Mouse (Mus musculus): ENCODE measurements around the gene Clp1. TPM values are rescaled to one million over a fixed set of nuclear protein-coding genes. Genes with fewer than 3 reads are reported as not detected.
"Not testable (repeated sequence)": the region's sequence is repeated elsewhere in the genome, so short reads cannot be mapped to it uniquely, and the experiment has no call there.

Gene Clp1
- polyA plus RNA-seq, 1 experiment from 2014 or later = 19.3 TPM

DNA sequence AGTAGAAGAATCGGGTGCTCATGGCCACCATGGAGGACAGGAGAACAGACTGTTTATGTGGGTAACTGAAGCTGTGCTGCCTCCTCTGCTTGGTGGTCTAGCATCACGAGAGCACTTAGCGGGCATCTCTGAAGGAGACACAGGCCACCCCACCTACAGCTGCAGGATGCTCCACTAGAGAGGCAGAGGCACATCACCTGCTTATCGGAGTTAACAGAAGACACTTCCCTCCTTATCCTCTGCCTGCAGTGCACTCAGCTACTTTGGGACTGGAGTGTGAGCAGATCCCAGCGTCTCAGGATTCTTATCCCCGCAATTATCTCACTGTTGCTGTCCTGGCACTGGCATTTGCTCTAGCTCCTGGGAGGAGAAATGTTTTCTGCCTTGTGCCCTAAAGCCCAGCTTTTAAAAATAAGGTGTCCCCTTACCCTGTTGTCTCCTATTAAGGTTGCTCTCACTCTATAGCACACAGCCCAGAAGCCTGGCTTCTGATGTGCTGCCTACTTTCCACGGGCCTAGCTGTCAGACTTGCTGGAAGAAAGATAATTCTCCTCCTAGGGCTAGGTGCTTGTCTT is 8.3 kb upstream of the Clp1 start:
- 0 out of 2 replicates have a peak overlapping the region, but pooled peaks have one; percentile 8 for H3K4me2 ChIP-seq (replicated peaks; ENCODE audit: low read depth, low read length)
- H3K9ac ChIP-seq (replicated peaks; ENCODE audit: low read depth) = no peak overlapping the region
- peaks cover 10% of the 10 kb centered on the region; the same call in 1 of the 2 replicates for H3K4me1 ChIP-seq (ENCODE audit: insufficient read depth, low read depth, low read length)
- TF ChIP-seq CTCF (IDR thresholded peaks at IDR 0.05) (no peak), EP300 (IDR thresholded peaks at IDR 0.05) (no peak)
- H3K27me3 ChIP-seq (replicated peaks; ENCODE audit: insufficient read depth, low read length) = 0 out of 2 replicates have a peak, but pooled peaks cover 11% of the 10 kb centered on the region
- H3K9me3 ChIP-seq (ENCODE audit: low read length) = no peaks in the 10 kb centered on the region
- DNase-seq (ENCODE audit: low spot score) (no peak), ATAC-seq (no peak)
- H3K27ac ChIP-seq (ENCODE audit: low read length) = no peak overlapping the region
- H3K4me3 ChIP-seq (ENCODE audit: low read depth, low read length) = no peak overlapping the region
- WGBS = 13% methylated on average over 7 of the region's 7 CpGs
- no peaks in the 10 kb centered on the region for H3K36me3 ChIP-seq (ENCODE audit: insufficient read depth, low read length)

DNA sequence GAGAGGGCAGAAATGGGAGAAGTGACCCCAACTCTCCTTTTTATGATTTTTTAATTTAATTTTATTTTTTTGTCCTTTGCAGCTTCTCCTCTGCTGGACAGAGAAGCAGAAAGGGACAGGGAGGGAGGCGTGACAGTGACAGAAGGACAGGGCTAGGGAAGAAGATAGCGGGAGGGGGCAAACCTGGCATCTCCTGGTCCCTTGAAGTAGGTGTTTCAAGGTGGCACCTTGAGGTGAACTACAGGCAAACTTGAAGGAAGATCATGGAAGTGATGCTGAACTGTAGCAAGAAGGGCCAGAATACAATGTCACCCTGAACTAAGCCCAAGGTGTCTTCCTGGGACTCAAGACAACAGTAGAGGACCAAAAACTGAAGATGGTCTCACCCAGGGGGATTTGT is 7.8 kb upstream of the Clp1 start:
- DNase-seq (ENCODE audit: low spot score) (no peak), ATAC-seq (no peak)
- H3K27ac ChIP-seq (ENCODE audit: low read length) = no peak overlapping the region
- no peak overlapping the region for H3K9ac ChIP-seq (replicated peaks; ENCODE audit: low read depth)
- H3K36me3 ChIP-seq (ENCODE audit: insufficient read depth, low read length) = no peaks in the 10 kb centered on the region
- H3K27me3 ChIP-seq (replicated peaks; ENCODE audit: insufficient read depth, low read length) = 0 out of 2 replicates have a peak, but pooled peaks cover 11% of the 10 kb centered on the region
- H3K9me3 ChIP-seq (ENCODE audit: low read length) = no peaks in the 10 kb centered on the region
- H3K4me3 ChIP-seq (ENCODE audit: low read depth, low read length) = peak overlapping the region; percentile 19; the same call in 1 of the 2 replicates
- peaks cover 10% of the 10 kb centered on the region; the same call in 1 of the 2 replicates for H3K4me1 ChIP-seq (ENCODE audit: insufficient read depth, low read depth, low read length)
- 0% methylated on average over 2 of the region's 2 CpGs for WGBS
- TF ChIP-seq EP300 (IDR thresholded peaks at IDR 0.05) (no peak), CTCF (IDR thresholded peaks at IDR 0.05) (no peak)
- peak overlapping the region; percentile 8; the same call in 1 of the 2 replicates for H3K4me2 ChIP-seq (replicated peaks; ENCODE audit: low read depth, low read length)

GRCm38 (mm10) chr2:84734351-84734864 is 7.3 kb upstream of the Clp1 start:
- 0% methylated on average over 11 of the region's 11 CpGs for WGBS

DNA sequence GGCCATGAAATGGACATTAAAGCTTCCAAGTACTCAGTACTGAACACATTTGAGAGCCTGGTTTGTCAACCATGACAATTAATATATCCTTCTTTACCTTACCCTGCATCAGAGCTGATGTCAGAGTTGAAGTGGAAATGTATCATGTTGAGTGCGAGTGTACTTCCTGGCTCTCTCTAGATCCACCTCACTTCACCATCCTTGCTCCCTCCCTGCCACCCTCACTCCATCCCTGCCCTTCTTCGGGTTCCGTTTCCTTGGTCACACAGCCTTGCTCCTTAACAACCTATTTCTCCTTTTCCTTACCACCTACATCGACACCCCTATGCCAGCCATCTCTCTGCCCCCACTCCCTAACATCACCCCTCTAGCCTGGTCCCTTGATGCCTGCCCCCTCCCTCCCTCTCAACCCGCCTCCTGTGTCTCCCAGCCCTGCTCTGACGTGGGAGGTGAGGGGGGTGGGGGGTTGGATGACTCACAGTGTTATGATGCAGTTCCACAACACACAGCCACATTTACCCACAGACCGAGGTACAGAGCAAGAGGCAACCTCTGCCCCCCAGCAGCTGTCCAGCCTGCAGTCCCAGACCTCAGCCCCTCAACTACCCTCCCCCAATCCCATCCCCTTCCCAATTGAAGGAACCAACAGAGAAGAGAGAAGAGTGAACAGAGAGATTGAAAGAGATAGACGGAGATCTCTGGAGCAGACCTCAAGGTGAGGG is 6.6 kb upstream of the Clp1 start, which contains the start of gene Ypel4:
TSS of gene Ypel4 (plus strand) at position 480 of the 722 bp plus-strand sequence.
- Histone ChIP-seq H3K9me3 (ENCODE audit: low read length) (no peaks in the 10 kb centered on the region), H3K27ac (ENCODE audit: low read length) (no peak within 1 kb of the TSS), H3K27me3 (replicated peaks; ENCODE audit: insufficient read depth, low read length) (0 out of 2 replicates have a peak, but pooled peaks cover 11% of the 10 kb centered on the region), H3K4me1 (ENCODE audit: insufficient read depth, low read depth, low read length) (peaks cover 10% of the 10 kb centered on the region; the same call in 1 of the 2 replicates), H3K4me3 (ENCODE audit: low read depth, low read length) (peak within 1 kb of the TSS; percentile 19), H3K9ac (replicated peaks; ENCODE audit: low read depth) (no peak within 1 kb of the TSS), H3K36me3 (ENCODE audit: insufficient read depth, low read length) (no peaks in the 10 kb centered on the region), H3K4me2 (replicated peaks; ENCODE audit: low read depth, low read length) (peak within 1 kb of the TSS; percentile 40)
- WGBS = 4% methylated on average over 7 of the region's 8 CpGs
- peak; percentile 67 for ATAC-seq
- TF ChIP-seq EP300 (IDR thresholded peaks at IDR 0.05) = no peak
- no peak for TF ChIP-seq CTCF (IDR thresholded peaks at IDR 0.05)
- peak; percentile 62 for DNase-seq (ENCODE audit: low spot score)

More at GRCm38 (mm10) chr2:84734351-84734864, 7.3 kb upstream of the Clp1 start:
- no peak for TF ChIP-seq EP300 (IDR thresholded peaks at IDR 0.05)
- H3K27ac ChIP-seq (ENCODE audit: low read length) = no peak overlapping the region
- no peaks in the 10 kb centered on the region for H3K36me3 ChIP-seq (ENCODE audit: insufficient read depth, low read length)
- no peaks in the 10 kb centered on the region for H3K9me3 ChIP-seq (ENCODE audit: low read length)
- no peak for DNase-seq (ENCODE audit: low spot score)
- peaks cover 10% of the 10 kb centered on the region; the same call in 1 of the 2 replicates for H3K4me1 ChIP-seq (ENCODE audit: insufficient read depth, low read depth, low read length)
- peak overlapping the region; percentile 19 for H3K4me3 ChIP-seq (ENCODE audit: low read depth, low read length)
- no peak overlapping the region for H3K9ac ChIP-seq (replicated peaks; ENCODE audit: low read depth)
- ATAC-seq = no peak
- peak overlapping the region; percentile 40 for H3K4me2 ChIP-seq (replicated peaks; ENCODE audit: low read depth, low read length)
- H3K27me3 ChIP-seq (replicated peaks; ENCODE audit: insufficient read depth, low read length) = 0 out of 2 replicates have a peak, but pooled peaks cover 11% of the 10 kb centered on the region

DNA sequence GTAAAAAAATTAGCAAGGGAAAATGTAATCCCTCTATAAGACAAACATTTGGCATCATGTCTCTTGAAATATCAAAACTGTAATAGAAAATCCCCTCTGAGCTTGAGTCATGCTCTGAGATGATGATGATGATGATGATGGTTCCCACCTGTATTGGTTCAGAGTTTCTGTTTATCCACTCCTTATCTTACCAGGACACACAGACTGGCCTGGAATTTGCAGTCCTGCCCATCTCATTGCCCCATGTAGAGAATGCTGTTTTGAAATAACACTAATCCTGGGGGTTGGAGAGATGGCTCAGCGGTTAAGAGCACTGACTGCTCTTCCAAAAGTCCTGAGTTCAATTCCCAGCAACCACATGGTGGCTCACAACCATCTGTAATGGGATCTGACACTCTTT is 5.2 kb upstream of the Clp1 start:
- Histone ChIP-seq H3K9me3 (ENCODE audit: low read length) (no peaks in the 10 kb centered on the region), H3K36me3 (ENCODE audit: insufficient read depth, low read length) (no peaks in the 10 kb centered on the region), H3K27ac (ENCODE audit: low read length) (no peak overlapping the region), H3K4me3 (ENCODE audit: low read depth, low read length) (no peak overlapping the region), H3K9ac (replicated peaks; ENCODE audit: low read depth) (no peak overlapping the region), H3K27me3 (replicated peaks; ENCODE audit: insufficient read depth, low read length) (0 out of 2 replicates have a peak, but pooled peaks cover 11% of the 10 kb centered on the region), H3K4me2 (replicated peaks; ENCODE audit: low read depth, low read length) (no peak overlapping the region), H3K4me1 (ENCODE audit: insufficient read depth, low read depth, low read length) (peaks cover 6% of the 10 kb centered on the region; the same call in 1 of the 2 replicates)
- TF ChIP-seq CTCF (IDR thresholded peaks at IDR 0.05) (no peak), EP300 (IDR thresholded peaks at IDR 0.05) (no peak)
- ATAC-seq (no peak), DNase-seq (ENCODE audit: low spot score) (no peak)
- 78% methylated on average over 1 of the region's 1 CpGs for WGBS

- TF ChIP-seq CTCF (IDR thresholded peaks at IDR 0.05) (no peak), EP300 (IDR thresholded peaks at IDR 0.05) (no peak)
- Histone ChIP-seq H3K27ac (ENCODE audit: low read length) (no peak overlapping the region), H3K4me1 (ENCODE audit: insufficient read depth, low read depth, low read length) (peaks cover 9% of the 10 kb centered on the region; the same call in 1 of the 2 replicates), H3K9ac (replicated peaks; ENCODE audit: low read depth) (no peak overlapping the region), H3K9me3 (ENCODE audit: low read length) (no peaks in the 10 kb centered on the region), H3K4me3 (ENCODE audit: low read depth, low read length) (no peak overlapping the region), H3K36me3 (ENCODE audit: insufficient read depth, low read length) (no peaks in the 10 kb centered on the region), H3K4me2 (replicated peaks; ENCODE audit: low read depth, low read length) (no peak overlapping the region), H3K27me3 (replicated peaks; ENCODE audit: insufficient read depth, low read length) (0 out of 2 replicates have a peak, but pooled peaks cover 11% of the 10 kb centered on the region)
- DNase-seq (ENCODE audit: low spot score) (no peak), ATAC-seq (no peak)
- WGBS = 63% methylated on average over 3 of the region's 3 CpGs
Observed at GRCm38 (mm10) chr2:84731206-84731605, 4.1 kb upstream of the Clp1 start.

GRCm38 (mm10) chr2:84728191-84728590 is 1.0 kb upstream of the Clp1 start:
- not testable (repeated sequence) for H3K4me2 ChIP-seq (replicated peaks; ENCODE audit: low read depth, low read length); DNase-seq (ENCODE audit: low spot score); H3K4me1 ChIP-seq (ENCODE audit: insufficient read depth, low read depth, low read length); H3K27ac ChIP-seq (ENCODE audit: low read length); H3K9ac ChIP-seq (replicated peaks; ENCODE audit: low read depth); H3K9me3 ChIP-seq (ENCODE audit: low read length); H3K4me3 ChIP-seq (ENCODE audit: low read depth, low read length); ATAC-seq; H3K27me3 ChIP-seq (replicated peaks; ENCODE audit: insufficient read depth, low read length)
- peaks cover 10% of the 10 kb centered on the region; the same call in 1 of the 2 replicates for H3K36me3 ChIP-seq (ENCODE audit: insufficient read depth, low read length)
- WGBS = 79% methylated on average over 5 of the region's 5 CpGs

Data from lung, postnatal 0 days (tissue).